Mouse (Mus musculus): ENCODE results near the gene Rfx4.

DNA sequence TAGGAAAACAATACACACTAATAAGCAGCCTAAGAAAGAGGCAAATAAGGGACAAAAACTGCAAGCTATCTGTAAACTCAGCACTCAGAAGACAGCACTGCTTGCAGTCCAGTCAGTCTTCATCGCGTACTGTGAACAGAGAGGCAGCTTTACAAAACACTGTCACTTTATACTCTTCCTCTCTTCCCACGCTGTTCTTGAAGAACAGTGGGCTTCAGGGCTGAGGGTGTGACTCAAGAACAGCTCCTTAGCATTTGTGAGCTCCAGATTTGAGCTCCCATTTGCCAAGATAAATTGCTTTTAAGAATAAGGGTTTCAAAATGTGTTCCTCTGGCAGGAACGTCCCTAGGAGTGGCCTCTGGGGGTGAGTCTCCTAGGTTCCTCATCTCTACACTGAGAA lies 194.5 kb downstream of the Rfx4 start:
- TF ChIP-seq CTCF (conservative IDR thresholded peaks at IDR 0.05; ENCODE audit: low read length) = no peak
- TF ChIP-seq NANOG (IDR thresholded peaks at IDR 0.05; ENCODE audit: borderline replicate concordance, low read length) = no peak
- no peak for TF ChIP-seq POU5F1 (IDR thresholded peaks at IDR 0.05; ENCODE audit: borderline replicate concordance, low read length)

Measured in E14TG2a.4 (cell line).